Mouse (Mus musculus) spleen, embryonic (tissue): ENCODE measurements around the gene B130006D01Rik.

Source experiments
- CTCF ChIA-PET: fragments of 350-600 bp; sonication (Branson Sonifier 250); formaldehyde crosslinking; loops from one replicate; lab custom pipeline; 2022; lab: Charles Lee

The B130006D01Rik gene

DNA sequence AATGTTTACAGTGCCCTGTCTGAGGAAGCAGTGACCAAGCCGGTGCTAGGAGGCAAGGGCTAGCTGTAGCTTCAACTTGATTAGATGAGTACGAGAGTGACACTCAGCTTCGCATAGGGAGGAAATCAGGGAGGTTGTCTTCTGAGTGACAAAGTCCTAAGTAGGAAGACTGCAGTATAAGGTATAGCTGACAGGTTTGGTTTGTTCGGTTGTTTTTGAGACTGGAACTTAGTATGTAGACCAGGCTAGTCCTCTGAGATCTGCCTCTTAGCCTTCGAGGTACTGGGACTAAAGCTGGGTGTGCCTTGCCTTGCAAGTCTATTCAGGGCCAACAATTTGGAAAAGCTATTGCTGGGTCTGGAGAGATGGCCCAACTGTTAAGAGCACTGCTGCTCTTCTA, at the start of gene B130006D01Rik:
Gene B130006D01Rik, plus strand, starts transcription at position 301 of the 400 bp plus-strand sequence.
- CTCF ChIA-PET = no interaction called here

GRCm38 (mm10) chr11:95675498-95675897, 47.9 kb upstream of the B130006D01Rik start:
- CTCF ChIA-PET = no interaction called here

- CTCF ChIA-PET = interaction anchor here (1.0 kb wide), 1 partner anchor 75 kb away, joined by 14 read pairs; no protein-coding TSS in a partner anchor
These were observed 47.1 kb upstream of the B130006D01Rik start for GRCm38 (mm10) chr11:95676307-95676706.

- CTCF ChIA-PET = no interaction called here
These were observed 45.3 kb upstream of the B130006D01Rik start for GRCm38 (mm10) chr11:95677925-95678701.

DNA sequence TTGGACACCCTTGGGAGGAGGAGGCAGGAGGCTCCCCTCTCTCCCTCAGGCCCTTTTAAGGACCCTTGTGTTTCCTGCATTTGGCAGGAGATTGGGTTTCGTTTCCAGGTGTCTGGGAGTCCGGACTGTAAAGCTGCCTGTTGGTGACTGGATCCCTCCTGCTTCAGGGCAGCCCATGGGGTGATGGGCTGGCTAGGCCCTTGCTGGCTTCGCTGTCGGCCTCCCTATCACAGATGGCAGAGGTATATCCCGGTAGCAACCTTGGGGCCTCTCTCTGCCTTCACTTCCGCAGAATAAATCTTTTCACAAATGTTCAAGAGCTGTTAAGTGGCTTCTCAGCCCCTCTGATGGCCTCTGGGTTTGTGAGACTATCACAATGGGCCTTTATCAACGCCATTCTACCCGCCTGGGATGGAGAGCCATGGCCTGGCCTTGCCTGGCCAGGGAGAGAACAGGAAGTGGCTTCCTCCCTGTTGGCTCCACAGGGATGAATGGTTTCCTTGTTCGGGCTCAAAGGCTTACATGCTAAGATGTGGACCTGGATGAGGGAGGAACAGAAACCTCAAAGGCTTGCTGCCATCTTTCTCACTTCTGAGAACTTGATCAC, 41.3 kb upstream of the B130006D01Rik start:
- CTCF ChIA-PET = no interaction called here

GRCm38 (mm10) chr11:95682946-95683345, 40.4 kb upstream of the B130006D01Rik start:
- CTCF ChIA-PET = no interaction called here

DNA sequence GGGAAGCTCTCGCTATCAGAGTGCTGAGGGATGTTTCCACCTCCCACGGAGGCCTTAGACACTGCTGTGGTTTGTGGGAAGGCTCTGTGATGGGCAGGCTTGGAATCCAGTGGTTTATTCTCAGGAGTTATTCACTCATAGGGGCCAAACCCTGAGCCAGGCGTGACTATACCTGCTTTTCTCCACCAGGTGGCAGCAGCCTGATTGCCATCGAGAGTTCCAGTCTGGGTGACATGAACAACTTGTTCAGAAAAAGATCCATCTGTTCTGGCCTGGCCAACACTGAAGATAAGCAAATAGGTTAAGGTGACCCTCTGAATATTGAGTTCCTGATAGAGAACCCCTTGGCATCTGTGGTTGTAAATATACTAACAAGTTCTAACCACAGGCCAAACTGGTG, 37.4 kb upstream of the B130006D01Rik start:
- CTCF ChIA-PET = interaction anchor here (2.3 kb wide), 1 partner anchor 65 kb away, joined by 14 read pairs; no protein-coding TSS in a partner anchor

GRCm38 (mm10) chr11:95687084-95687656, 36.2 kb upstream of the B130006D01Rik start:
- CTCF ChIA-PET = interaction anchor here (0.6 kb wide), 1 partner anchor 64 kb away, joined by 4 read pairs; no protein-coding TSS in a partner anchor

- CTCF ChIA-PET = interaction anchor here (1.8 kb wide), 1 partner anchor 63 kb away, joined by 9 read pairs; no protein-coding TSS in a partner anchor
These were observed 34.9 kb upstream of the B130006D01Rik start for GRCm38 (mm10) chr11:95688515-95688914.

- CTCF ChIA-PET = interaction anchor here (0.7 to 1.8 kb wide), 2 partner anchors 52 to 62 kb away, joined by 3 to 9 read pairs; no protein-coding TSS in a partner anchor
These were observed 34.4 kb upstream of the B130006D01Rik start for GRCm38 (mm10) chr11:95688981-95689380.

- CTCF ChIA-PET = interaction anchor here (0.7 to 1.8 kb wide), 2 partner anchors 52 to 62 kb away, joined by 3 to 9 read pairs; no protein-coding TSS in a partner anchor
These were observed 33.8 kb upstream of the B130006D01Rik start for GRCm38 (mm10) chr11:95689544-95689943.

DNA sequence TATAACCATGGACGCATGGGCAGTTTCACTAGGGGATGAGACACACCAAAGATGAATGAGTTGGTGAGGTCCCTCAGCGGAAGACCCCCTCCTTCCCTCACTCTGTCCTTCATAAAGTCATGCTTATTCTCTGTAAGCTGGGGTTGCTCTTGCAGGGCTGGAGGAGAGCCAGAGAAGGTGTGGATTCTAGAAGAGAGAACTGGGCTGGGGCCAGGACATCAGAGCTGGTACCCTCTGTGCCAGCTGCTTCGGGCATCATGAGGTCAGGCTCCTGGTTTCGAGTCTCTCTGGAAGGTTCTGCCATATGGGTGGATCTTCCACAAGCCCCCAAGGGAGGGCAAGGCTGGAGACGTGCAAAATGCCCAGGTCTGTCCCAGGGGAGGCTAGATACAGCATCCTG, 24.8 kb upstream of the B130006D01Rik start:
- CTCF ChIA-PET = no interaction called here

- CTCF ChIA-PET = interaction anchor here (0.6 kb wide), 1 partner anchor 1514 kb away, joined by 3 read pairs; no protein-coding TSS in a partner anchor
These were observed 22.3 kb upstream of the B130006D01Rik start for GRCm38 (mm10) chr11:95700778-95701739.

GRCm38 (mm10) chr11:95704032-95704969, 19.1 kb upstream of the B130006D01Rik start:
- CTCF ChIA-PET = no interaction called here

GRCm38 (mm10) chr11:95704970-95705330, 18.4 kb upstream of the B130006D01Rik start:
- CTCF ChIA-PET = no interaction called here

- CTCF ChIA-PET = interaction anchor here (0.5 kb wide), 1 partner anchor 602 kb away, joined by 14 read pairs; no protein-coding TSS in a partner anchor
These were observed 13.8 kb upstream of the B130006D01Rik start for GRCm38 (mm10) chr11:95709534-95710040.

DNA sequence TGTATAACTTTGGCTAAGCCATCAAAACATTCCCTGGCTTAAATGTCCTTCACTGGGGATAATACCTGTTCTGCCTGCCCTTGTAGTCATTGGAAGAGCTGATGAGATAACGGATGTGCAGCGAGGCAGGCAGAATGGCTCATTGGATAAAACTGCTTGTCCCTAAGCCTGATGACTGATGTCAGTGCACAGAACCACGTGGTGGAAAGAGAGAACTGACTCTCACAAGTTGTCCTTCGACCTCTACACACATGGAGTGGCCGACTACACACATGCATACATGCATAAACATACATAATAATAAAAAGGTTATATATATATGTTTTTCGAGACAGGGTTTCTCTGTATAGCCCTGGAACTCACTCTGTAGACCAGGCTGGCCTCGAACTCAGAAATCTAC, 12.9 kb upstream of the B130006D01Rik start:
- CTCF ChIA-PET = no interaction called here

DNA sequence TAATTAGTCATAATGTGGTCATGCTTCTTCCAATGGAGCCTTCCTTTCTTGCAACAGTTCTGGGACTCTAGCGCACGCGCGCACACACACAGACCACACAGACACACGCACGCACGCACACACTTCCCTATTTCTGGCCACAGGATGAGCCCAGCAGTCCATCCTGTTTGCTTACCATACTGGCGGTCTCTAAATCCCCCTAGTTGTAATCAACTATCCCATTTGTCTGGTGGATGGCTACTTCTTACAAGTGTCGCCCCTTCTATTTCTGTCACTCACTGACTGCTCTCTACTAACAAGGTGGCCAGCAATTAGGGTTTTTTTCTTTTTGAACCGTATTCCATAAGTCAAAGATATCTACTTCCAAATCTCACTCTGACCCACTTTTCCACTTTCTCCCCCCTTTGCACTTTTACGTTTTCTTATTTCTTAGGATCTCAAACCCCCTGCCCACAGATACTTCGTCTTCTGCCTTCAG, 11.3 kb upstream of the B130006D01Rik start:
- CTCF ChIA-PET = interaction anchor here (0.6 kb wide), 1 partner anchor 15 kb away, joined by 12 read pairs; no protein-coding TSS in a partner anchor

- CTCF ChIA-PET = no interaction called here
These were observed 10.7 kb upstream of the B130006D01Rik start, which contains the start of gene Zfp652 for GRCm38 (mm10) chr11:95712563-95713224. TSS of gene Zfp652 (plus strand) at chr11:95712673.
